Mouse (Mus musculus) mature B cell (primary cell): ENCODE data around the gene Tcam1.

Experiments
- in situ Hi-C: fragments of 300-500 bp; cut with MboI; formaldehyde crosslinking; loops from 2 replicates; pipeline ENCODE4 v1.14.3; 2019

Gene Tcam1

DNA sequence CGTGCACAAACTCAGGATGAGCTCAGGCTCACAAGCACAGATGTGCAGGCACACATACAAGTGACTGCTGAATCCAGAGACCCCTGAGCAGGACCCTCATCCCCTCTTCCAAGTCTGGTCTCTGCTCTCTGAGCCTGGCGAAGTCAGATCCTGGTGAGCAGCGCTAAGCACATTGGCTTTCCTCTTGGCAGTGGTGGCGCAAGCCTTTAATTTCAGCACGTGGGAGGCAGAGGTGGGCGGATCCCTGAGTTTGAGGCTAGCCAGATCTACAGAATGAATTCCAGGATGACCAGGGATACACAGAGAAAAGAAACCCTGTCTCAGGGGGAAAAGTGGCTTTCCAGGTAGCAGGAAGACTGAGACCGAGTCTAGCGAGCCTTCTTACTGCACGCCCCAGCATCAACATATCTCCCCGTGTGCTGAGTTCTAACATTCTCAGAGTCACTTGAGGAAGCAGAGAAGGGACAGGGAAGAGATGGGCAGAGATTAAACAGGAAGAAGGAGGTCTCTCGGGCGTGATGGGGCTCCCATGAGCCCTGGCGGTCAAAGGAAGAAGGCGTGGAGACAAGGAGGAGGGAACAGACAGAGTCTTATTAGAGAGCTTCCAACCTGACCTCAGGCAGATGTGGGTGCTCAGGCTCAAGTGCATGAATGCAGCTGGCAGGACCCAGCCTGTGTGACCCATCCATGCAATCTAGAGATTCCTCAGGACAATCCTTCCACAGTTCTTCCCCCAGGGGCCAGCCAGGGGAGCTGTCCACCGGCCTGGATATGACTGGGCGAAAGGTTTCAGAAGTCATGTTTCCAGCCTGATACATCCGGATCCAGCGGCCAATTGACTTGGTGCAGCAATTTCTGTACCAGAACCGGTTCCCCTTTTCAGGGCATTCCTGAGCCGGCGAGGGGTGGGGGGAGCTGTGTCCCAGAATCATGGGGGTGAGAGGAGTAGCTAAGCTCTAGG is 42.2 kb downstream of the Tcam1 start:
- in situ Hi-C loops: no loop called here

DNA sequence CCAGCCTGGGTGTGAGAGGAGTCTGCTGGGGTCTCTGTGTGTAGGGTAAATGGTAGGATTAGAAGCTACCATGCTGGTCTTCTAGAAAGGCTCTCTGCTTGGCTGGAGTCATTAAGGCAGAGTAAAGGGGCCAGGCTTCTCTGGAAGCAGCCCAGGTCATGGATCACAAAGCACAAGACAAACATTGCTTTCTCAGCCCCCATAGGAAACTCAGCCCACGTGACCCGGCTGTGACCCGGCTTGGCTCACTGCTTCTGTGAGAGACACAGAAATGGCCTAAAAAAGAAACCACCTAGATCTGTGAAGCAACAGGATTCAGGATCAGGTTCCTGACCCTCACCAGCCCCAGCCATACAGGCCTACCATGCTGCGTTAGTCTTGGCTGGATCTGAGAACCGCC is 48.4 kb downstream of the Tcam1 start:
- in situ Hi-C loops: loop anchor here (5.0 kb wide), 1 partner anchor 67 kb away; no protein-coding TSS in a partner anchor

DNA sequence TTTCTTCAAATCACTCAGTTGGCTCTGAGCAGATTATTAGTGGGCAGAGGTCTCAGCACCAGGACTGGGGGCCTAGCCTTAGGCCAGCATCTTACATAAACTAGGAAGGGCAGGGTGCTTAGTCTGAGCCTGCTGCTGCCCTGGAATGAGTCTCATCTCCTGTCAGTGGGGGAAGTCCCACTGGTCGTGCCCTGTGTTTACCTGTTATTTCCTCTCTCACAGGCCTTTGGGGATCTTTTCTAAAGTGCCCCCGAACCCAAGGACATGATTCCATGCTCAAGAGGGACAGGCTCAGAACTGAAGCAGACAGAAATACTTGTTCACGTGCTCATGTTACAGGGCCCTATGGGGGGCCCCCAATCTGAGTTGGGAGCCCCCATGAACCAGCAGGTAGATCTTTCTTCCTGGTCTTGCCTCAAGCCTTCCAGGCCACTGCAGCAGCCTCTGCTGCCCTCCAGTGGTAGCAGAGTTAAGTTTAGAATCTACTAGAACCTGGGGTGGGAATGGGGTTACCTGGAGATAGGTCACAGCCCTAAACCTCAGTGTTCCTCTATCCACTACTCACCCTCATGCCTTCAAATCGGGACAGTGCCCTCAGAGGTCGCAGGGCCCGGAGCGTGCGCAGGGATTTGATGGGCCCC is 49.2 kb downstream of the Tcam1 start:
- in situ Hi-C loops: loop anchor here (5.0 kb wide), 1 partner anchor 67 kb away; no protein-coding TSS in a partner anchor

DNA sequence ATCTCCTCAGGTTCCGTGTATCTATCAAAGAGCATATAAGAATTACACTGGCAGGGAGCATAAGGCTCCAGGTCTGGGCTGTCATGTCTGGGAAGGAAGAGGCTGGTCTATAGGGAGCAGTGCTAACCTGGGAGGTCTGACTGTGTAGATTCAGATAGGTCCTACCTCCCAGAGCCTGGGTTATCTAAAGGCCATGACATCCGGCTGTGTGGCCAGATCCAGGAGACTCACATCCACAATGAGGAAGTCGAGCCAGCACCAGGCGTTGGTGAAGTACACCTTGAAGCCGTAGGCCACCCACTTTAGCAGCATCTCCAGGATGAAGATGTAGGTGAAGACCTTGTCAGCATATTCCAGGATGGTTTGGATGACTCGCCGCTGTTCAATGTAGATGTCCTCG is 50.0 kb downstream of the Tcam1 start:
- in situ Hi-C loops: loop anchor here (5.0 kb wide), 1 partner anchor 66 kb away; no protein-coding TSS in a partner anchor

DNA sequence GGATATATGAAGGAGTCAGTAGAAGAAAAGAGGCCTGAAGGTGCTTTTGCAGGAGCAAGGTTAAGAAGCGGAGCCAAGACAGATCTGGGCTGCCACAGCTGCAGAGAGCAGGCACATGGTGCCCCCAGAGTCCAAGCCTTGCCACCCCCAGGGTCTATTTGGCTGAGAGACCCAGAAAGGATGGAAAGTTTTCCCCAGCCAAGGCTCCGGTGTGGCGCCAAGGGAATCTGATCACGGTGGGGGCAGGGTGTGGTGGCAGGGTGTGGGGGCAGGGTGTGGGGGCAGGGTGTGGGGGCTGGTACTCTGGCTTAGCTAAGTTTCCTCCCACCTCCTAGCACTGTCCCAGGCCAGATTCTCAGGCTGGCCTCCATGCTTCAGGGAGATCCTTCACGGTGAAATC is 52.0 kb downstream of the Tcam1 start:
- in situ Hi-C loops: loop anchor here (5.0 kb wide), 1 partner anchor 64 kb away; no protein-coding TSS in a partner anchor

DNA sequence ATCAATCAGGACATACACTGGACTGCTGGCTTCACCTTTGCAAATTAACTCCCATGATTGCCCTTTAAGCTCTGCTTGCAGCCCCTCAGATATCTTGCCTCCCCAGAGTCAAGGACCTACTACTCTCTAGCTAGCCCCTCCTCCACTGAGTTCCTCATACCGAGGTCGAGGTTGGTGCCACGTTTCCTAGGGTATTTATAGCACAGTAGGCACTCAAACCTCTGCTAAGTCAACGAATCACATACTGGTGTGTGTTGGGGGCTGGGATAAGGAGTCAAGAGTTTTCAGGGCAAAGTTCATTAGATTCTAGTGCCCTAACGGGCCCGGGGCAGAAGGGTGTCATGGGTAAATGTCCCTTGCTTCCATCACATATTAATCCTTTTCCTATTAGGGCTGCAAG is 52.7 kb downstream of the Tcam1 start:
- in situ Hi-C loops: loop anchor here (5.0 kb wide), 1 partner anchor 63 kb away; no protein-coding TSS in a partner anchor

DNA sequence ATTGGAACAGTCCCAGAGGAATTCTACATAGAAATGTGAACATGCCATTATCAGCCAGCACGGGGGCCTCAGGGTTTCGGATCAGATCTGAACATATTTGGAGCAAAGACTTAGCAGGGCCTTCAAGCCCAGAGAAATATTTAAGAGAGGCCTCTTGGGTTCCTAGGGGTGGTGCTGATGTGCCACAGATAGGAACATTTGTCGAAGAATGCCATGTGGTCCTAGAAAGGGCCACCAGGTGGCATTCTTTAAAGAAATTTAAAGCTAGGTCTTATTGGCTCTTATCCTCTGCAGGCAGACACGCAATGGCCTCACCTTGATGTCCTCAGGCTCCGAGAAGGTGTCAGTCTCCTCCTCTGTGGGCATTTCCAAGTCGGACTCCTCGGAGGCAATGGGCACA is 53.2 kb downstream of the Tcam1 start:
- in situ Hi-C loops: loop anchor here (5.0 kb wide), 1 partner anchor 63 kb away; no protein-coding TSS in a partner anchor

DNA sequence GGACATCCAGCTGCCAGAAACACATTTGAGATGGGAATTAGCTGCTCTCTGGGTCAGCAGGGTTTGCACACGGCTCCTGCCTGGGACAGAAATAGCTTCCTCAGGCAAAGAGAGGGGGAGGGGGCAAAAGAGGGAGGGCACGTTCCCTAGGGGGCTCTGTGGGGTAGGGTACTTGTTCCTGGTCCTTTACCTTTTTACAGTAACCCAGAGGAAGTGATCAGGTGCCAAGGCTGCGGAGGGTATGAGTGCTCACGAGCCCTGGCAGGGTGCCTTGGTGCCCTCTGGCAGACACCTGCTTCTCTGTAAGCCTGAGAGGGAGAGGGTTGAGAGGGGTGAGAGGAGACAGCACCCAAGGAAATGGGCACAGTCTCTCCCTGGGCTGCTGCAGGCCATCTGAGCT is 56.0 kb downstream of the Tcam1 start:
- in situ Hi-C loops: no loop called here

DNA sequence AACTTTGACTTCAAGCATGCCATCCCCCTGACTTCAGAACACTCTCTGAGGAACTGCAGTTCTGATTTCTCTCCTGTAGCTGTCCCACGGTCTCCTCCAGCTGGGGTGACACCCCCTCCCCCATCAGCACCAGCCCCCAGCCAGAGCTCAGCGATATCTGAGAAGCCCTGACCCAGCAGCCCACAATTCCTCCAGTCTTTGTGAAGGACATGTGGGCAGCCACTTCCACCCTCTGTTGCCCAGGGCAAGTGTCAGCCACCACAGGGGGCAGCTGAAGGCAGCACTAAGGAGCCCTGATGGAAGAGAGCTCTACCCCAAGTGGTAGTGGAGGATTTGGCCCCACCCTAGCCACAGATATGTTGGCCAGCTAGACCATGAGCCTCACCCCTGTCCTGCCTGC is 57.6 kb downstream of the Tcam1 start:
- in situ Hi-C loops: no loop called here

DNA sequence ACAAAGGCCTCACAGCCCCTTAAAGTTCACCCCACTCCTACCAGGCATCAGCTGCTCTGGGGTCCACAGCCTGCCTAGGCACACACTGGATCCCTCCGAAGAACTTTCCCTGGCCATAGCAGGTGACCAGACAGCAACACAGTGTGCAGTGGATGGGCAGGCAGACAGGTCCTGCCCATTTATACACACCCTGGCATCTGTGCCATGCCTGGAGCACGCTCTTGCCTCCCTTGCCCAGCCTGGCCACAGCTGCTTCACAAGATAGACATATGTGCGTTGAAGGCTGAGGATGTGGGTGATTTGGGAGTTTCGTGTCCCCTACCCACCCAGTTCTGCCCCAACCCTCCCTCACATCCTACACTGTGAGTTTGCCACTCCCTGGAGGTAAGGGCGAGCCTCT is 61.6 kb downstream of the Tcam1 start:
- in situ Hi-C loops: no loop called here
